Mouse (Mus musculus): Measurements from ENCODE around the gene Bid.

- TF ChIP-seq CHD1 (IDR thresholded peaks at IDR 0.05; ENCODE audit: low read depth, low read length) (no peak), MEF2A (IDR thresholded peaks at IDR 0.05; ENCODE audit: extremely low read depth, insufficient replicate concordance, low read depth, low read length, poor library complexity, severe bottlenecking) (no peak), USF1 (IDR thresholded peaks at IDR 0.05; ENCODE audit: low read depth, low read length) (no peak), CTCF (IDR thresholded peaks at IDR 0.05 in 2 of 3, conservative IDR thresholded peaks at IDR 0.05 in 1 of 3; ENCODE audit: control insufficient read depth in 1 of 3, insufficient read depth in 1 of 3, low read depth in 2 of 3, low read length in 3 of 3, poor library complexity in 1 of 3, severe bottlenecking in 1 of 3) (no peak), KAT2A (conservative IDR thresholded peaks at IDR 0.05; ENCODE audit: low read depth, low read length) (no peak), NRF1 (IDR thresholded peaks at IDR 0.05; ENCODE audit: insufficient read depth, low read depth, low read length, poor library complexity, severe bottlenecking) (no peak), POLR2A (IDR thresholded peaks at IDR 0.05; ENCODE audit: control insufficient read depth in 1 of 2, insufficient read depth in 1 of 2, low read depth in 1 of 2, low read length in 2 of 2, poor library complexity in 1 of 2) (no peak), ETS1 (IDR thresholded peaks at IDR 0.05; ENCODE audit: low read depth, low read length) (no peak), TAL1 (IDR thresholded peaks at IDR 0.05; ENCODE audit: low read length) (no peak), CHD2 (IDR thresholded peaks at IDR 0.05; ENCODE audit: low read length) (no peak), GABPA (IDR thresholded peaks at IDR 0.05; ENCODE audit: low read depth, low read length) (no peak)
Observed at GRCm38 (mm10) chr6:120894524-120894923, 22.1 kb downstream of the Bid start.

Data from MEL (cell line).